Mouse (Mus musculus) adrenal gland, postnatal 25 days (tissue): ENCODE data around the gene Egflam. TPM values are rescaled to one million over a fixed set of nuclear protein-coding genes. Genes with fewer than 3 reads are reported as not detected.

ENCODE experiments used
- DNase-seq: peaks from one replicate; pipeline ENCODE4 v3.0.0; 2021; ENCODE audit warnings: mixed read lengths
- total RNA-seq: library from RNA; stranded (reverse); gene quantifications from 2 replicates; pipeline ENCODE4 v1.2.3, GENCODE M21; 2021

The Egflam gene
- total RNA-seq, 1 experiment from 2014 or later, result 3.4 TPM

DNA sequence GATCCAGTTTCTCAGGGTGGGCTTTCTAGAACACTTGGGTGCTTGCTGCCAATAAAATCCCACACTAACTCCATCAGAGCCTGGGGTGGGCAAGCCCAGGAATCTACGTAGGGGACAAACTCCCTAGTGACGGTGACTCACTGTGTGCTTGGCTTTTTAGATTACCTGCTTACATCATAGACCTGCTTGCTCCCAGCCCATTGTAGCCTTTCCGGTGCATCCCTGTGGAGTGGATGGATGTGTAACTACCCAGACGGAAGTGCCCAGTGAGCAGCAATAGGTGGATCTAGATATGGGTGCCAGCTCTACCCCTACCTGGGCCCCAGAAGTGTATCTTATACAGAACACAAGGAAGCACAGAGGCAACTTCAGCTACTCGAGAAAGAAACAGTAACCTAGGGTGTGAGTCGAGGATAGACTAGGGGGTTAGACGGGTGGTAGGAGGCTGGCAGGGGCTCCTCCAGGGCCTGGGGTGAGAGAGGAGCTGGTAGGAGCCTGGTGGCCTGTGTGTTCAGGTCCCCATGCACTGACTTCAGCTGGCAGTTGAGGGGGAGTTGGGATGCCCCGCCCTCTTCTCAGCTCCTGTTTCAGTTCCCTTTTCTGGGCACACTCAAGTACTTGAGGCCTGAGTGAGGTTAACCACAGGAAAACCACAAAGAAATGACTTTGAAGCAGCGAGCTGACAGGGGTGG, 181.5 kb downstream of the Egflam start:
- DNase-seq, result no peak

DNA sequence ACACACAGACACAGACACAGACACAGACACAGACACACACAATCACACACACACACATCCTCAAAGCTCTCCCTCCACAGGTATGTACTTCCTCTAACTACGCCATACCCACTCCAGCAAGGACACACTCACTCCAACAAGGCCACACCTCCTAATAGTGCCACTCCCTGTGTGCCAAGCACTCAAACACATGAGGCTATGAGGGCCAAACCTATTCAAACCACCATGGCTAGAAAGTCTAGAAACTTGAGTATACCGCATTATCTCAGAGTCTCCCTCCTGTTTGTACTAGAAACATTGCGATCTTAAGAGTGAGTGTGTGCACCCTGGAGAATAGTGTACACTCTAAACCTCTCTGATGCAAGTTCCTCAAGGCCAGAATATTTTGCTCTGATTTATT, 182.3 kb downstream of the Egflam start:
- DNase-seq, result no peak

DNA sequence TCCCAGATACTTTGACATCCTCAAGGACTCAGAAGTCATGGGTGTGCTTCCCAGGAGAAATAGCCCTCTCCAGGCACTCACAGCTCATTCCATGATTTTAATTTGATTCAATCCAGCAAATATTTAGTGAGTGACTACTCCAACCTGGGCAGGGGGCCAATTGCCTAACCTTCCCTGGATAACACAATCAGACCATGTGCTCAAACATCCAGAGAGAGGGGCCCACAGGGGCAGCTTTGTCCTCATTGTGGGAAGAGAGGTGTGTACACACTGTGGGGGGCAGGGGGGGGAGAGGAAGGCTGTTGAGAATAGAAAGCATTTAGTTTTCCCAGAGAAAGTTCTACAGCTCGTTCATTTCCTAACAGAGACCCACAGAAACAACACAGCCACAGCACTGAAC, 184.5 kb downstream of the Egflam start:
- peak; percentile 70 for DNase-seq

DNA sequence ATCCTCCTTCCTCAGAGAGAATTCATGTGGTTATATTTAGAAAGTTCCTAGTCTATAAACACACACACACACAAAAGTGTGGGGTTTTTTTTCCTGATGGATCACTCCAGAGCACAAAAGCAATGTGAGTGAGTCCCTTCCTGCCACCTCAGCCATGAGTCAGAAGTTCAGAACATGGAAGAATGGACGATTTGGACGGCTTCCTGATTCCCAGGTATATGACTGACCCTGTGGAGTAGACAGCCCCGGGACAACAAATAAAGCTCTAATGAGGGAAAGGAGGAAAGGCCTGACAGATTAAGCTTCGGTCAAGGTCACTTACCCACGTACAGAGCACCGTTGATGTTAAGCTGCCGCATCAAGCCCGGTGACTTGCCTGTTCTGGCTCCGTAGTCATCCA, 190.0 kb downstream of the Egflam start:
- DNase-seq, result no peak

DNA sequence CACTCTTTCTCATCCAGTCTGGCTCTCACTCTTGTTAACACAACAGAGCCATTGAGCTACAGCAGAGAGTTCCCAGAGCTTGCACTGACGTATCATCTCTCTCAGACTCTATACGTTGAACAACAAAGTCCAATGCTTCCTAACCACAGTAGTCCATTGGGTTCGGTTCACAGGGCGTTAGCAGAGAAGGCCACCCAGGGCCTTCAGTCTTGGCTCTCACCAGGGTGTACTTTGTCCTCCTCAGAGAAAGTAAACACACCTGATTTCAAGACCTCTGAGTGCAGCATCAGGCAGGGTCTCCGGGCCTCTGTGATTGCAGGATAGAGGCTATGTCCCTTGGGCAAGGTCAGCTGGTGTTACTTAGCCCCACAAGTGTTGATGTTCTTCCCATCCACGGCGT, 190.9 kb downstream of the Egflam start:
- DNase-seq, result no peak

DNA sequence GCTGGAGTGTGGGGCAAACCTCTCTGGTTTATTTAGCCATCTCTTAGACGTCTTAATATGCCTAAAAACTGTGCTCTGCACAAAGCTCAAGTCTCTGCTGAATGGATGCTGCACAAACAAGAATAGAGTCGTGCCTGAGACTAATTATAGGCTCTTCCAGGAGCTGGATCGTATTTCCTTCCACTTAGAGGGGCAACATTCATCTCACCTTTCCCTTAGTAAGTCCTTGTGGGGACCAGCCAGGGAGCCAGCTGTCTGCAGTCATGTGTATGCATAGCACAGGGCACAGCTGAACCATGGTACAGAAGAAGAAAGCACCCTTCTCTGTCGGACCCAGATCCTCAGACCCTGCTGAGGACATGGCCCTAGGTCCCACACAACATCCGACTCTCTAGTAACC, 192.1 kb downstream of the Egflam start:
- DNase-seq, result no peak

DNA sequence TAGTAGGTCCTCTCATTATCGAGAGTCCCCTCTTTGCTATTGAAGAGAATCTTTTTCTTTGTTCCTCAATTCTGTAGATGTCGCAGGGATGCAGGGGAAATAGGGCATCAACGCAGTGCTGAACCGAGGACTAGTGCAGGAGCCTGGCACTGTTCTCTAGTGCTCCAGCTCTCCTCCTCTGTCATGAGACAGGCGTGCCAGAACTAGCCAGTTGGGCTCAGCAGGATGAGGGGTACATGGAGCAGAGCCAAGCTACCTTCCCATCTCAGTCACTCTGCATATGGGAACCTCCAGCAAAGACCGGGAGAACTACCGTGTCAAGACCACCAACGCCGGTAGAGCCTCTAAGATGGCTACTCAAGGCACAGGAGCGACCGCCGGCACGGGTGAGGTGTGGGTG, 193.3 kb downstream of the Egflam start:
- DNase-seq, result no peak

DNA sequence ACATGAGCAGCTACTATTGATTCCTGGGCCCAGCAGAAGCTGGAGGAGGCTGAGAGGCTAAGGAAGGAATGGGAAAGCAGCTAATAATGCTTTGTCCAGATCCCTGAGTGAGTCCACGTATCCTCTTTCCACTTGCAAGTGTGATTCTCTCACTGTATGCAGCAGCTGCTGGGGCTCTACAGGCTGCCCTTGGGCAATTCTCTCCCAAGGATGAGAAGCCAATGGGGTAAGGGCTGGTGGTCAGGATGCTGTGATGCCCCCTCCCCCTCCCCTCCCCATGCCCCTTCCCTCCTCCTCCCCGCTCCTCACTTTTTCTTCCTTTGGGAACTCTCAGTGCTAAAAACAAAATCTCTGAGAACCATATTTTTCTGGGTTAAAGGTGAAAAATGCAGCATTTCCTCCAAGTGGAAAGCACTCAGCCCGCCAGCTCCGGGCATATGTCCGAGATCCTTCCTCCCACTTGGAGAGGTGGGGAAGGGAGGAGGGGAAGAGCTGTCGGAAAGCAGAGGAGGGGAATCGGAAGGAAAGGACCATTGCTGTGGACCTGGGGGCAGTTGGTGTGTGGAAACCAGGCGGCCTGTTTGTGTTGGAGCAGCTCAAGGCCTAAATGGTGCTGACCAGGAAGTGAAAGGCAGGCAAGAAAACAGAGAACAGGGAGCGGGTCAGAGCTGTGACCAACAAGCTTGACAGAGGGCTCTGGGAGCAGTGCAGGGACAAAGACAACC, 194.4 kb downstream of the Egflam start:
- DNase-seq, result peak; percentile 45

DNA sequence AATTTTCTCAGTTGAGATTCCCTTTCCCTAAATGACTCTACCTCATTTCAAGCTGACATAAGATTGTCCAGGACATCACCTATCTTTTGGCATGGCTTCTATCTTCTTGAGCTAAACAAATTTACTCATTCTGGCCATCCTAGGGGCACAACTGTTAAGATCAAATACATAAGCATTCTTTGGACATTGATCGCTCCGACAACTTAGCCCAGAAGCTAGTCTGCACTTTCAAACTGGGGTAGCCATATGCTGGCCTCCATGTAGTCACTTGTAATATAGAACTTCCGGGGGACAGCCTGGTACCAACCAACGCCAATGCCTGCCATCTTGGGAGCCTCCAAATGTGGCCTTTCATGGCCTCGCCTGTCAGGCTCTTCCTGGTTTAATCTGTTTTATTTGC, 195.2 kb downstream of the Egflam start:
- no peak for DNase-seq

DNA sequence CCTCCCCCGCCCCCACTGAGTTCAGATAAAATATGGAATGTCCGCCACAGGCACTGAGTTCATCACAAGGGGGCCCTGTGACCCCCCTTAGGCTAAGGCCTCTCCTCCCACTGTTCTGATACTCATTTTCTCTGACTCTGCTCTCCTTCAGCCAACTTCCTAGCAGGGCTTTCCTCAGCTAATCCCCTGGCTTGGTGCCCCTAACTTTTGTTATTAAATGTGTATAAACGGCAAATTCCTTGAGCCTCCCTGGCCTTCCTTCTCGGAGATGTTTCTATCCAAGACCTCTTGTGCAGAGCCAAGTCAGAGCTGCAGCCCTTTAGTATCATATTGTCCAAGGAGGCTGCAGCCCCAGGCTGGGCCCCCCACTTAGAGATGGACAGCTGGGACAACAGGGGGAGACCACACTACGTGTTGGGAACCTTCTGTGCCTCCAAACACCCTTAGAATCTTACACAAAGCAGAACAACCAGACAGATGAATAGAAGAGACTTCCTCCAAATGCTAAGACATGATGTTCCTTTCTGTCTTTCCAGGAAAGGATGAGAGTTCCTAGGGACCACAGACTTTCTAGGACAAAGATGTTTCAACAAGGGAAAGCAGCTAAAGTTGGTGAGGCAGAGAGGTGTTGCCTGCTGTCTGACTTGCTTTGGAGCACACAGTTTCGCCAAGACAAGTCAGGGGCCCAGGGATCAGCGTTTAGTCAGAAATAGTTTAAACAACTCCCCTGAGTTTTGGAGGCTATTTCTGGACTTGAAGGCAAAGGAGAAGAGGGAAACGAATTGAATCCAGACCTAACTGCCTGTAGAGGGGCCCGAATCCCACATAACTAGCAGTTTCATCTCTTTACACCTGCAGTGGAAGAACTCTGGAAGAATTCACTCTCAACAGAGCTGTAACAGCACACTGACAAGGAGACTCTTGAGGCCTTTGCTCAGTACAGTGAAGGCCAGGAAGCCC, 196.5 kb downstream of the Egflam start:
- no peak for DNase-seq

DNA sequence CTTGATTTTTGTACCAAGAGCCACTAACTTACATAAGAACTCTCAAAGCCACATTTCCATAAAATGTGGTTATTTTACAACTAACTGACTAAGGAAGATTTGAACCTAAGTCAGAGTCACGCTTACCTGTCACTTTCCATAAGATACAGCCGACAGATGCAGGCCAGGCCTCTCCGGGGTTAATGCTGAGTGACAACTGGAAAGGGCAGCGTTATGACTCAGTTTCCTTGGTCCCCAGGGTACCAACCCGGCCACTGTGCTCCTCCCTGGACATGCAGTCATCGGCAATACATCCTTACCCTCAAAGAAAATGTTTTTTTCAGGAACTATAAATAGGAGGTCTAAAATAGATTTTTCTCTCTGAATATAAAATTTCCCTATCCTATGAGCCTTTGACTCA, 197.9 kb downstream of the Egflam start:
- no peak for DNase-seq

DNA sequence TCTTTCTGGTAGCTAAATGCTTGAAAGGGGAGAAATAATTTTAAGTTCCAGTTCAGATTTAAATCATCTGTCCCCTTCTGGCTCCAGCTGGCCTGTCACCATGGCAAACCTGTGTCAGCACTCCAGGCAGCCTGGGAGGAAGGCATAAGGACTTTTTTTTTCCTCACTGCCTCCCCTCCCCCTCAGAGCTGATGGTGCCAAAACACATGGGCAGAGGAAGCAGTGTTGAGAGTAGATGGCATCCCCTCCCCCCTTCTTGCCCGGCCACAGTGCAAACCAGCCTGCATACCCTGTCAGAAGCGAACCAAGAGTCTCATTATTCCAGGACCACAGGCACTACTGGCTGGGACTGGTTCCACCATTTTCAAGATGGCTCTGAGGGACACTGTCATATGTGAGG, 199.4 kb downstream of the Egflam start:
- DNase-seq, result no peak

DNA sequence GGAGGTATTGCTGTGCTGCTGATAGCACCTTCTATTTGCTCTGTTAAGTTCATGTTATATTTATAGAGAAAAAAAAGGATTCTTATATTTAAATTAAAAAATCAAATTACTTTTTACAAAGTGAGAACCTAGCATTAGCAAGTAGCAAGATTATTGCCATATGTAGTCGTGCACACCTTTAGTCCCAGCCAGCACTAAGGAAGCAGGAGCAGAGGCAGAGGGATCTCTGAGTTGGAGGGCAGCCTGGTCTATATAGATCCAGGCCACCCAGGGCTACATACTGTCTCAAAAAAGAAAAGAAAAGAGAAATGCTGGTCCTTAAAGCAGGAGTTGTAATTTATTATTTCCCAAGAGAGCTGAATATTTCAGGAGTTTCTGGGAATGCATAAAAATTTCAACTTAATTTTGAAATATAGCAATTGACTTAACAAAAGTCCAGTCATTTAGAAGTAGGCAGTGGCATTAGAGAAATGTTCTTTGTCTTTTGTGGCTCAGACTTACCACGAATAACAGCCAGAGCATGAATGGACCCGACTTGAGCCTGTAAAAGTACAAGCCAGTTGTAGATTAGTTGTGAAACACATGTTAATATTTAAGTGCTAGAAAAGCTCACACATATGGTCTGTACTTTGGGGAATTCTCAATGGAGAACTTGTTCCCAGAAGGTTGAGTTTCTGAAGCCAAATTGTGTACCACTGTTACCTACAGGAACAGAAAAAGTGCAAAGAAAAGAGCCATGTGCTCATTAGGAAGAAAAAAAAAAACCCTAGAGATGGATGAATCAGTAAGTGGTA, 200.3 kb downstream of the Egflam start:
- DNase-seq, result no peak

DNA sequence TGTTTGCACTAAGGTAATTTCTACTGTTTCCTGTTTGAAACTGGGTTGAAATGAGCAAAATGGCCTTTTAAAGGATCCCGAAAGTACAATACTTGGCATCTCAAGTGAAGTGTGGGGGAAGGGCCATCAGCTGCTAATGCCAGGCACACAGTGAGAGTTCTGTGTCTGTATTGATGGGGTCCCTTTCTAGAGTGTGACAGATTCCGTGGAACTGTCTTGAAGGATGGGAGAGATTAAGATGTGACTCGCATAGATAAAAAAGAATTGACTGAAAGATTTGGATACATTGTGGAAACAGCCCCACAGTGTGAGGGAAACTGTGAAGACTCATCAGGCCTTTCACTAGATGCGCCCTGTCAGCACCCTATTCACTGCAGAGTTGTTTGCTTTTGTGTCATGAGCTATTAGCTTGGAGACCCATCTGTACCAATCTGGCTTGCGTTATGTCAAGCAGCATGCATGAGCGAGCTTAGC, 203.4 kb downstream of the Egflam start:
- DNase-seq, result no peak

DNA sequence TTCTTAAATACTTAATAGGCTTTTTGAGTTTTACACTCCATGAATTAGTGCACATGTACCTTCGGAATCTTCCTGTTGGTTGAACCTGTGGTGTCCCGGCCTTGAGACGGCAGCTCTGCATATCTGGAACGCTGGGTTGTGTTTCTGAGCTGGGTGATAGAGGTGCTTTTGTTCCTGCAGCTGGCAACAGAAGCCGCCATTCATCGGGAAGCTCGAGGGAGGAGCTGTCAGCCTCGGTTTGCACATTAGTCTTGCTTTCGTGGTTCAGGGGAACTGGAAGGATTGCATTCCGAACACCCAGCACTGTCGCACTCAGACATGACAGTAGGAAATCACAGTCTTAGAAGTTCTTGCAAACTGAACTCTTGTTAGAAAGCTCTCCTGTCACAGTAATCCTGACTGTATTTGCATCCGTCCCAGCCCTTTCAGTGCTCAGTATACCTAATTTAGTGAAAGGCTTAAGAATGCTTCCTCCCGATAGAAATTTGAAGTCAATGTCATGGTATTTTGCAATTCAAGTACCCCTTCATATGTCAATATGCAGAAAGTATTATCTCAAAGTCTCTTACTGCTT, 204.0 kb downstream of the Egflam start:
- no peak for DNase-seq

DNA sequence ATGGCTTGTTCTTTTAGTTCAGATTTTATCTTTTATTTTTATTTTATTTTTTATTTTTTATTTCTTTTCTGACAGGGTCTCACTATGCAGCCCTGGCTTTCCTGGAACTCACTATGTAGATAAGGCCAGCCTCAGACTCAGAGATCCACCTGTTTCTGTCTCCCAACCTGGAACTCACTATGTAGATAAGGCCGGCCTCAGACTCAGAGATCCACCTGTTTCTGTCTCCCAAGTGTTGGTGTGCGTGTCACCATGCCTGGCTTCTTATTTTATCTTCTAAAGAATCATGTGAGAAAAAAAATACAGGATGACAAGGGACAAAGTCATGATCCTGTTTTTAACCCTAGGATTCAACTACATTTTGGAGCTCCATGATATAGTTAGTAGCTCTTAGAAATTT, 205.6 kb downstream of the Egflam start:
- DNase-seq, result no peak

DNA sequence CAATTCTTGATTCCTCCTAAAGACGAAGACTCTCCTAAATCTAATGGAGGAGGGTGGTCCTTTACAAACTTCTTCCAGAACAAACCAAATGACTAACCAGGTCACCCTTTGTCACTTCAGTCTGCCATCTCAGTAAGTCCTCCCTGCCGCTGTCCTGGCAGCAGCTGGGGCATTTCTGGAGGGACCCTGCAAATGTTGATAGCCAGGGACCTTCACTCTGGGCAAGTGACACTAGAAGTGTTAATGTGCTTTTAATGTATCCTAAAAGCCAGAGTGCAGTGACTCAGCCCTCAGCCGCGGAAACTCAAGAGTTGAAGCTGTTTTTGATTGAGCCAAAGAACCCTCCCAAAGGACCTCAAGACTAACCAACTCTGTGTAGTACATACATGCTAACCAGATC, 207.1 kb downstream of the Egflam start:
- DNase-seq, result no peak

DNA sequence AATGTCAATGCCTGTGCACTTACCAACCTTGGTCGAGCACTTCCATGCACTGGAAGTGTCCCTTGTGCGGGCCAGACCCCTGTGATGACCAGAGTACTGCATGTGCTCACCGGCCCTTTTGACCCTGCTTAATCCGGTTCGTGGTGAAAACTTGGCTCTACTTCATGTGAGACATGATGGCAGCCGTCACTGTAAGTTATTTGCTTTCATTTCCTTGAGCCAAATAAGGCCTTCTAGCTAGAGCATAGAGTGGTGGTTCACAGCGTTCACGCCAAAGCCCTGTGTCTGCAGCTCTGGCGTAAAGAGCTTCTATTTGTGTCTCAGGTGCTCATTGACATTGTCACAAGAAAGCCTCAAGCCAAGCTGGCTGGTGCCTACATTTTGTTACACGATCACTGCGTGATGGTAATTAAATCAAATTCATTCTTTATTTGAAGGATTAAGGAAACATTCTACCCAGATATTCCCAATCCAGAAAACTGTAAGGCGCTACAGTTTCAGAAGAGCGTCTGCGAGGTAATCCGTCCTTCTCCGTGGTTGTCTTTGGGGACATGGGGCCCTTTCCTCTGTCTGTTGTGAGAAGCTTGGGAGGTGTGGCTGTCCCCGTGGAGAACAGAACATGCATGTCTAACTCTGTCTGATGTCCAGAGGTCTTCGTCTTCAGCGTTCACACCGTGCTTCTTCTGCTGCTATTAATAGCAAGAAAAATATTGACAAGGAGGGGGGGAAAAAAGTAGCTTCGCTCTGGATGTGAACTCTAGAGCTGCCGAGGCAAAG, 208.3 kb downstream of the Egflam start:
- no peak for DNase-seq

DNA sequence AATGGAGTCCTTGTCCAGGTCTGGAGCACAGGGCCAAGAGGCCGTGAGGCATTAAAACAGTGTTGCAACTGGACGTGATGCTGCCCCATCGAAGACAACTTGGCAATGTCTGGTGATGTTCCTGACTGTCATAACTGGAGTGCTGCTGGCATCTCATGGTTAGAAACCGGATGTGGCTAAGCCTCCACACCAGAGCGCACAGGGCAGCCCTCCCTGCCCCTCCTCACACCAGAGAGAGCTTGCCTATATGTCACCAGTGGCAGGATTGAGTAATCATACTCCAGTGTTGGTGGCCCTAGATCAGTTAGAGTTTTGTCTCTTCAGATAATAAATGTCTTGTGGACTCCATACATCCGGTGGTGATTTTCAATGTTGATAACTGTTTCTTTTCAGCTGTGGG, 210.5 kb downstream of the Egflam start:
- DNase-seq, result no peak

DNA sequence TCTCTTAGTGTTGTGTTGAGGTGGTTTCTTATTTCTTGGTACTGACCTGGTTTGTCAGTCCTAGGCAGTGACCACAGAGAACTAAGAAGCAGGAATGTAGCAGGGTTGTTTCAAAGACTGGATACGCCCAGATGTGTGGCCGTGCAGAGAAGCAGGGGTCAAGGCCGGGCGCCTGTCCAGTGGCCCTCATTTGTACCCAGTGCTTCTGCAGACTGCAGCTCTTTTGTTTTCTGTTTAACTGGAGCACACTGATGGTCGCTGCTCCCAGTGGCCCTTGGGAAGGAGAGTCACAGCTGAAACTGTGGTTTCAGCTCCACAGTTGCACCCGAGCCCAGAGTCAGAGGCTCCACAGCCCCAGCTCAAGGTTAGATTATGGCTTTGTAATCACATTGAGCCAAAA, 217.6 kb downstream of the Egflam start:
- DNase-seq, result no peak

DNA sequence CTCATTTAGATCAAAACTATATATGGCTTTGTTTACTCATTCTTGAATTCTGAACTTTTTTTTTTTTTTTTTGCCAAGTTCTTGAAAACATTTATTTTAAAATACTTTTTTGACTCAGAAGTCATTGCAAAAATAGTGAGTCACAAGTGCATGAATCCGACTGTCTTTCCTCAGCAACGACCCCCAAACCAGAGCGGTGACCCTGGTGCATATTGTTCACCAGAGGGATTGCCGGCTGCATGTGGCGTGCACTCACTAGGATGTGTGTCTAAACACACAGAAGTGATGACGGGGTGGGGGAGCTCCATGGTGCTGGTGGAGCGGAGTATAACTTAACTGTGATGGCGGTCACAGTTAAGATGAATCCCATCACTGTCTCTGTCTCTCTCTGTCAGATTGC, 224.4 kb downstream of the Egflam start:
- DNase-seq, result no peak
